Mouse (Mus musculus) liver, embryonic 13.5 days (tissue): Measurements from ENCODE around the gene Hook2. TPM values are rescaled to one million over a fixed set of nuclear protein-coding genes. Genes with fewer than 3 reads are reported as not detected.

Experiments used
- ATAC-seq: fragments of 200-750 bp; cut with Nextera tagmentation; 2 replicates; pipeline ENCODE4 v1.8.0; 2017; ENCODE audit warnings: low read depth, mild to moderate bottlenecking, moderate number of reproducible peaks, moderate library complexity
- DNase-seq: peaks from one replicate; pipeline ENCODE4 v3.0.0; 2022
- H3K27ac ChIP-seq: fragments of 300-500 bp; sonication (generic); 2 replicates; pipeline ENCODE4 v1.5.1; 2015; ENCODE audit warnings: moderate library complexity, mild to moderate bottlenecking, inconsistent platforms
- H3K27me3 ChIP-seq: fragments of 300-500 bp; sonication (generic); 2 replicates; pipeline ENCODE4 v1.6.1; 2015; ENCODE audit warnings: mild to moderate bottlenecking, inconsistent platforms
- H3K36me3 ChIP-seq: fragments of 300-500 bp; sonication (generic); 2 replicates; pipeline ENCODE4 v1.6.1; 2015; ENCODE audit warnings: mild to moderate bottlenecking, inconsistent platforms
- H3K4me1 ChIP-seq: fragments of 300-500 bp; sonication (generic); replicated peaks from 2 replicates; pipeline ENCODE4 v1.6.1; 2015; ENCODE audit warnings: inconsistent platforms
- H3K4me2 ChIP-seq: fragments of 300-500 bp; sonication (generic); 2 replicates; pipeline ENCODE4 v1.6.1; 2015; ENCODE audit warnings: inconsistent platforms, mild to moderate bottlenecking, moderate library complexity
- H3K4me3 ChIP-seq: fragments of 300-500 bp; sonication (generic); replicated peaks from 2 replicates; pipeline ENCODE4 v1.5.1; 2015; ENCODE audit warnings: mild to moderate bottlenecking, inconsistent platforms
- H3K9ac ChIP-seq: fragments of 300-500 bp; sonication (generic); 2 replicates; pipeline ENCODE4 v1.6.1; 2015; ENCODE audit warnings: mild to moderate bottlenecking, inconsistent platforms
- H3K9me3 ChIP-seq: fragments of 300-500 bp; sonication (generic); replicated peaks from 2 replicates; pipeline ENCODE4 v1.6.1; 2016; ENCODE audit warnings: inconsistent platforms
- WGBS: fragments of 180-500 bp; shearing (Covaris S2); methylation state at CpG from one replicate; pipeline ENCODE4 v1.1.7; 2015; ENCODE audit not compliant: insufficient replicate concordance; 5-methylcytosine and 5-hydroxymethylcytosine counted together
- polyA plus RNA-seq: library from polyadenylated mRNA; unstranded; fragments of >200 nt; fragmentation: Nextera tagmentation; extraction: Ambion mirVana; gene quantifications from 2 replicates; pipeline ENCODE4 v1.2.1, GENCODE M21; 2015

The Hook2 gene
- polyA plus RNA-seq, 1 experiment from 2014 or later = 7.2 TPM

DNA sequence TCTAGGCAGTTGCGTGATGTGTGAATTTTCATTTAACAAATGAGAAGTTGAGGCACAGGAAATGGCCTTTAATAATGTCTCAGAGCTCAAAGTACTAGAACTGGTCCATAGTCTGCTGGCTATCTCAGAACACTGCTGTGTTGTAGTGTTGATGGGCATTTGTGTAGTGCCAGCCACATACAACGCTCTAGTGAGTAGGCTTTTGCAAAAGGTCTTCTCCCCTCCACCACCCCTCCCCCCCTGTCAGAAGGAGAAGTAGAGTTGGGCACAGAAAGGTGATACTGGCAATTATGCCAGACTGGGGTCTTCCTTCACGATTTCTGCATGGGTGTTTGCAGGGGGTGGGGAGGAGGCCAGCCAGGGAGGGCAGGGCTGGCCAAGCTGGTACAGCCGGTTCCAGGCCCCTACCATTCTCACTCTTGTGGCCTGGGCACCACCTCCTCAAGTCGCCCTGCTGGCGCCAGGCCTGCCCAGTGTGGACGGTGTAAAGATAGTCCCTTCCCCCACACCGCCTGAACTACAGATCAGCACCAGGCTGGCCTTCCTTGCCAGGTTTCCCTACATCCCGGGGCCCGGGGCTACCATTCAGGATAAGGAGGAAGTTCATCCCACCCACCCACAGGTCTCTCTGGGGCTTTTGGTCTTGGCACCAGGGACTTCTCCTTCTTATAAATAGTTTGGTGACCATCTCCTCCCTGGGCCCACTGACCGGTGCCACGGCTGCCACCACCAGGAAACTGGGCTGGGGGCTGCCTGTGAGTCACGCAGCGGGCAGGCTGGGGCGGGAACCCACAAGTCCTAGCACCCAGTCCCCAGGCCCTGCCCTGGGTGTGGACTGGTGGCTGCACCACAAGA, 8.5 kb upstream of the Hook2 start:
- H3K4me2 ChIP-seq = no peak overlapping the region
- H3K36me3 ChIP-seq = no peaks in the 10 kb centered on the region
- H3K4me1 ChIP-seq = peaks cover 100% of the 10 kb centered on the region
- peak overlapping the region; percentile 41 for H3K9ac ChIP-seq
- peak overlapping the region; percentile 99 for H3K27ac ChIP-seq
- ATAC-seq = no peak
- no peak for DNase-seq
- no peaks in the 10 kb centered on the region for H3K27me3 ChIP-seq
- no peaks in the 10 kb centered on the region for H3K9me3 ChIP-seq
- no peak overlapping the region for H3K4me3 ChIP-seq
- 52% methylated on average over 15 of the region's 15 CpGs for WGBS

GRCm38 (mm10) chr8:84982499-84983011, 7.8 kb upstream of the Hook2 start:
- no peaks in the 10 kb centered on the region for H3K36me3 ChIP-seq
- peak overlapping the region; percentile 99 for H3K27ac ChIP-seq
- no peak overlapping the region for H3K4me3 ChIP-seq
- peaks cover 100% of the 10 kb centered on the region for H3K4me1 ChIP-seq
- no peaks in the 10 kb centered on the region for H3K27me3 ChIP-seq
- H3K9me3 ChIP-seq = no peaks in the 10 kb centered on the region
- ATAC-seq = no peak
- H3K4me2 ChIP-seq = no peak overlapping the region
- peak overlapping the region; percentile 41 for H3K9ac ChIP-seq
- WGBS = 37% methylated on average over 3 of the region's 3 CpGs
- DNase-seq = no peak

DNA sequence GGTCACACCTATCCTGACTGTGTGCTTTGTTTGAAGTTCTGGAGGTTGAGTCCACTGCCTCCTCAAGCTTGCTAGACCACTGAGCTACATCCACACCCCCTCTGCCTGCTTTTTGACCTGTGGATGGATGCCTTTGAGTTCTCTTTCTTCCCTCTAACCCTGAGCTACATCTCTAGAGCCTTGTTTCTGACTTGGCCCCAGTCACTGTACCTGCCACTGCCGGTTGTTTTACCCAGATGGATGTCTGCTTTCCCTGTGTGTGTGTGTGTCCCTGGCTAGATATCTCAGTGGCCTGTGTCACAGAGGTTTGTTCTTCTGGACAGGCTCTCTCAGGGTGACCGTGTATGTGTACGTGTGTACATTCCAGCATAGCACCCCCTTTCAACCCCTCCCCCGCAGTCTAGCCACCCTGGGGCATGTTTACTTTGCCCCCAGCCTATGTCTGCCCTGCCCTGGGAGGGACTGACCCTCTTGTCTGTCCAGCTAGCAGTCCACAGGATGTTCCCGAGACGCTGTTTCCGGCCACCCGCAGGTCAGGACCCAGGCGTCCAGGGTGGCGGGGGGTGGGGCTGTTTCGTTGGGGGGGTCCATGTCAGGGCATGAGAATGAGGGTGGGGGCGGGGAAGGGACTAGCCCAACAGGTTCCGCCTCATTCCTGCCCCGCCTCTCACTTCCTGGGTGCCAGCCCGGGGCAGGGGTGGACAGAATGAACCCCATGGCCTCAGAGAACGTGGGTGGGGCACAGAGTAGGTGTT, 5.9 kb upstream of the Hook2 start:
- Histone ChIP-seq H3K9me3 (no peaks in the 10 kb centered on the region), H3K36me3 (no peaks in the 10 kb centered on the region), H3K9ac (peak overlapping the region; percentile 80), H3K27me3 (no peaks in the 10 kb centered on the region), H3K27ac (peak overlapping the region; percentile 82), H3K4me2 (peak overlapping the region; percentile 100), H3K4me3 (peak overlapping the region; percentile 67), H3K4me1 (peaks cover 100% of the 10 kb centered on the region)
- peak; percentile 21 for ATAC-seq
- WGBS = 19% methylated on average over 16 of the region's 16 CpGs
- DNase-seq = no peak

DNA sequence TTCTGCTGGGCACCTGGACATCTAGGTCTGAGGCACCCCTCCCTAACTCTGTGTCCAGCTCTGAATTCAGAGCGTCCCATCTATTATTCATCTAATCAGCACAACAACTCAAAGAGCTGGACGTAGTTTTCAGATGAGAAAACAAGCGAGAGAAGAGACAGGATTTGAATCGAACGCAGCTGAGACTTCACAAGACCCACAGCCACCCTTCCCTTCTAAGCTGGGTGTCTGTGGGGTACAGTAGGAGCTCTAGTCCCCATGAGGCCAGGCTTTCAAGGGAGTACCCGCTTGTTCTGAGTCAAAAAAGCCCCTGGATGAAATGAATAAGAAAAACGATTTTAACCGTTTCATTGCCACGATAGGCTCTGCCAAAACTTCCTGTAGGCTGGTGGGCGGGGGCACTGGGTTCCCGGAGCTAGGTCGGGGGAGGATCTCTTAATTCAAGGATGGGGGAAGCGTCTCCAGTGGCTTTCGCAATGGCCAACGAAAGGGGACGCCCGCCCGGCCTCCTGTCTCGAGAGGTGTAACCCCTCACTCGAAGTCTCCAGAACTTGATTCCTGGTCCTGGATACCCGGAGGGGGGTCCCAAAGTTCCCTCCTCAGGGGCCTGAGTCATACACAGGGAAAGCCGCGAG, 5.2 kb upstream of the Hook2 start:
- H3K4me2 ChIP-seq = peak overlapping the region; percentile 100
- H3K36me3 ChIP-seq = no peaks in the 10 kb centered on the region
- peaks cover 95% of the 10 kb centered on the region for H3K4me1 ChIP-seq
- H3K9me3 ChIP-seq = no peaks in the 10 kb centered on the region
- no peak for DNase-seq
- peak overlapping the region; percentile 80 for H3K9ac ChIP-seq
- no peaks in the 10 kb centered on the region for H3K27me3 ChIP-seq
- no peak for ATAC-seq
- H3K4me3 ChIP-seq = peak overlapping the region; percentile 67
- H3K27ac ChIP-seq = peak overlapping the region; percentile 82
- 2% methylated on average over 23 of the region's 23 CpGs for whole genome bisulfite sequencing

DNA sequence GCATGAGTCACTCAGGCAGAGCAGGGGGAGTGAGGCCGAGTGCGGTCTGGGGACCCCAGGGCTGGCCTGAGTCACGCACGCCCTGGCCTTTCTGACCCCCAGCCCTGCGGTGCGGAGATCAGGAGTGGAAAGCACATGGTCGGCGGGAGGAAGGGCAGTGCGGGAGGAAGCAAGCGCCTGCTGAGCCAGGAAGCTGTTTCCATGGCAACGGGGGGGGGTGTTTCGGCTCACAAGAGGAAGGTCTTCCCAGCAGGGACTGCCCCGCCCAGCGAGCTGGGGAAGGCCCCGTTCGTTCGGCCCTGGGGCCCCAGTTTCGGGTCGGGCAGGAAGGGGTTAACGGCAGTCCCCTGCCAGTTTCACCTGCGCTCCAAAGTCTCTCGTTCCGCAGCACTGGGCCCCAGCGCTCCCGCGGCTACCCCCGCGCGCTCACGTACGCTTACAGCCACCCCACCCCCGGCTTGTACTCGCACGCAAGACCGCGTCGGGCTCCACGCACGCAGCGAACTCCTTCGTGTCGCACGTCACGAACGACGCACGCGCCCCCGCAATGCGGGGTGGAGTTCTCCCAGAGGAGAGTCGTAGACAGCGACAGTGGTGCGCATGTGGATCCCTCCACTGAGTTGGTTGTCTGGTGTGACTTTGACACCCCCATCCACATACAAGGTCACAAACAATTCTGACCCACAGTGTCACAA, 4.6 kb upstream of the Hook2 start:
- ATAC-seq (peak; percentile 8), DNase-seq (peak; percentile 80)
- Histone ChIP-seq H3K36me3 (no peaks in the 10 kb centered on the region), H3K9me3 (no peaks in the 10 kb centered on the region), H3K4me3 (peak overlapping the region; percentile 67), H3K9ac (peak overlapping the region; percentile 80), H3K4me2 (peak overlapping the region; percentile 100), H3K27me3 (no peaks in the 10 kb centered on the region), H3K4me1 (peaks cover 93% of the 10 kb centered on the region), H3K27ac (peak overlapping the region; percentile 82)
- WGBS = under 1% methylated on average over 53 of the region's 53 CpGs

DNA sequence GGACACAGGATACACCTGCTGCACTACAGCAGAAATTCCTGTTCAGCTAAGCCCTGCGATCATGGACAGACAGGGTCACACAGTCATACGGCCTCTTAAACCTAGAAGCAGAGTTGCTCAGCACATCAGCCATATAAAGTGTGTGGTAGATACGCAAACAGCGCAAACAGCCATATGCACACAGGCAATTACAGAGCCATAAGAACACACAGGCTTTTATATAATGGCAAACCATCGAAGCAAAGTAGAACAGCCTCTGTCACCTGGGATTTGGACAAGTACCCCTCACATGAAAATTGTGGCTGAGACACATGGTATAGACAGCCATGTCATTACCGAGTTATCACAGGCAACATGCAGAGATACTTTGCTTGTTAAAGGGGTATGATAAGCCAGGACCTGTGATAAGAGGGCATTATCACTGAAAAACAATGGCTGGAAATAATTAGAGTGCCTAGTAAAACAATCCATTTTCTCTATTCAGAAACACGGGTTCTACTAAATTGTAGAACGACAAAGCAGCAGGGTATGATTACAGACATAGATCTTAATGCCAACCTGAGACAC, 3.9 kb upstream of the Hook2 start:
- 24% methylated on average over 8 of the region's 8 CpGs for WGBS
- DNase-seq = no peak

GRCm38 (mm10) chr8:84987388-84987787, 3.0 kb upstream of the Hook2 start:
- no peak overlapping the region for H3K4me2 ChIP-seq
- H3K36me3 ChIP-seq = no peaks in the 10 kb centered on the region
- ATAC-seq (no peak), DNase-seq (no peak)
- no peaks in the 10 kb centered on the region for H3K9me3 ChIP-seq
- 77% methylated on average over 5 of the region's 5 CpGs for WGBS
- H3K4me3 ChIP-seq = no peak overlapping the region
- H3K9ac ChIP-seq = no peak overlapping the region
- no peak overlapping the region for H3K27ac ChIP-seq
- H3K27me3 ChIP-seq = no peaks in the 10 kb centered on the region
- H3K4me1 ChIP-seq = peaks cover 83% of the 10 kb centered on the region

More for the DNA sequence above, 3.9 kb upstream of the Hook2 start:
- peak overlapping the region; percentile 67 for H3K4me3 ChIP-seq
- H3K4me1 ChIP-seq = peaks cover 92% of the 10 kb centered on the region
- no peaks in the 10 kb centered on the region for H3K36me3 ChIP-seq
- no peaks in the 10 kb centered on the region for H3K27me3 ChIP-seq
- H3K27ac ChIP-seq = peak overlapping the region; percentile 82
- peak overlapping the region; percentile 100 for H3K4me2 ChIP-seq
- H3K9ac ChIP-seq = peak overlapping the region; percentile 80
- no peak for ATAC-seq
- H3K9me3 ChIP-seq = no peaks in the 10 kb centered on the region

- no peak overlapping the region for H3K4me3 ChIP-seq
- no peaks in the 10 kb centered on the region for H3K36me3 ChIP-seq
- no peak overlapping the region for H3K9ac ChIP-seq
- 0 out of 2 replicates have a peak overlapping the region, but pooled peaks have one; percentile 14 for H3K27ac ChIP-seq
- WGBS = 65% methylated on average over 2 of the region's 2 CpGs
- no peaks in the 10 kb centered on the region for H3K27me3 ChIP-seq
- H3K4me1 ChIP-seq = peaks cover 78% of the 10 kb centered on the region
- DNase-seq (no peak), ATAC-seq (no peak)
- no peaks in the 10 kb centered on the region for H3K9me3 ChIP-seq
- H3K4me2 ChIP-seq = no peak overlapping the region
These were observed 2.5 kb upstream of the Hook2 start for GRCm38 (mm10) chr8:84987903-84988302.

GRCm38 (mm10) chr8:84989311-84989731, 1.1 kb upstream of the Hook2 start:
- peak overlapping the region; percentile 90 for H3K27ac ChIP-seq
- peak; percentile 57 for DNase-seq
- no peaks in the 10 kb centered on the region for H3K9me3 ChIP-seq
- ATAC-seq = 0 out of 2 replicates have a peak, but pooled peaks have one; percentile 10
- WGBS = 7% methylated on average over 15 of the region's 15 CpGs
- no peaks in the 10 kb centered on the region for H3K27me3 ChIP-seq
- H3K4me2 ChIP-seq = peak overlapping the region; percentile 95
- peak overlapping the region; percentile 84 for H3K9ac ChIP-seq
- no peaks in the 10 kb centered on the region for H3K36me3 ChIP-seq
- peak overlapping the region; percentile 70 for H3K4me3 ChIP-seq
- H3K4me1 ChIP-seq = peaks cover 64% of the 10 kb centered on the region

GRCm38 (mm10) chr8:84989810-84990209, 593 bp upstream of the Hook2 start:
- H3K9ac ChIP-seq = peak overlapping the region; percentile 84
- H3K27ac ChIP-seq = peak overlapping the region; percentile 90
- H3K4me3 ChIP-seq = peak overlapping the region; percentile 70
- H3K4me2 ChIP-seq = peak overlapping the region; percentile 95
- H3K9me3 ChIP-seq = no peaks in the 10 kb centered on the region
- peaks cover 59% of the 10 kb centered on the region for H3K4me1 ChIP-seq
- ATAC-seq = peak; percentile 61
- H3K27me3 ChIP-seq = no peaks in the 10 kb centered on the region
- DNase-seq = peak; percentile 91
- H3K36me3 ChIP-seq = no peaks in the 10 kb centered on the region
- WGBS = under 1% methylated on average over 15 of the region's 15 CpGs
